Mouse (Mus musculus) cortical plate, adult 2 months (tissue): ENCODE measurements at regions not wholly inside any gene's neighbourhood (a gene's known extent, or its start where the extent isn't known, plus 50 kb on each side); places are given as distances from the start of the nearest gene placed in this dataset.

Experiments
- CTCF ChIP-seq: fragments of 200-500 bp; IDR thresholded peaks from 2 replicates; pipeline ENCODE4 v1.5.1; 2011; ENCODE audit warnings: mild to moderate bottlenecking, control low read depth, low read length; ENCODE audit not compliant: insufficient read depth; ENCODE audit errors: extremely low read depth
- POLR2A ChIP-seq: fragments of 200-500 bp; IDR thresholded peaks from 2 replicates; pipeline ENCODE4 v1.6.1; 2011; ENCODE audit warnings: mild to moderate bottlenecking, low read length, control low read depth; ENCODE audit not compliant: insufficient read depth; ENCODE audit errors: extremely low read depth

DNA sequence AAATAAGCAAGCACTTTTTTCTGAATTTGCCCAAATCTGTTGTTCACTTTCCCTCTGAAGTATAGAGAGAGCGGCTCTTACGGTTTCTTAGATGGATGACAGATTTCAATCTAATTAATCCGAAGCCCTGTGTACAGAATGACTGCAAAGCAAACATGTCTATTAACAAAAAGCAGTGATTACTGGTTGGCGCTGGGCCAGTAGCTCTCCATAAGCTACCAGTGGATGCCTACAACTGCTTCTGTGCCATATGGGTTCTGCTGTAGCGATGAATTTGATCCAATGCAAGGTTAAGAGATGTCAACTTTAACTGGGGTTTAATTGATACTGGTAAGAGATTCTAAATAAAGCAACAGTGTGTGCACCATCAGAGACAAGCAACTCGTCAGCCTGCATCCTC, 162.3 kb downstream of the Rwdd3 start:
- TF ChIP-seq POLR2A (no peak), CTCF (no peak)
